Mouse (Mus musculus): Measurements from ENCODE around the gene Rnaseh2c.
A peak's percentile ranks its signal among the peaks of the same experiment; 100 is the strongest.

The Rnaseh2c gene

DNA sequence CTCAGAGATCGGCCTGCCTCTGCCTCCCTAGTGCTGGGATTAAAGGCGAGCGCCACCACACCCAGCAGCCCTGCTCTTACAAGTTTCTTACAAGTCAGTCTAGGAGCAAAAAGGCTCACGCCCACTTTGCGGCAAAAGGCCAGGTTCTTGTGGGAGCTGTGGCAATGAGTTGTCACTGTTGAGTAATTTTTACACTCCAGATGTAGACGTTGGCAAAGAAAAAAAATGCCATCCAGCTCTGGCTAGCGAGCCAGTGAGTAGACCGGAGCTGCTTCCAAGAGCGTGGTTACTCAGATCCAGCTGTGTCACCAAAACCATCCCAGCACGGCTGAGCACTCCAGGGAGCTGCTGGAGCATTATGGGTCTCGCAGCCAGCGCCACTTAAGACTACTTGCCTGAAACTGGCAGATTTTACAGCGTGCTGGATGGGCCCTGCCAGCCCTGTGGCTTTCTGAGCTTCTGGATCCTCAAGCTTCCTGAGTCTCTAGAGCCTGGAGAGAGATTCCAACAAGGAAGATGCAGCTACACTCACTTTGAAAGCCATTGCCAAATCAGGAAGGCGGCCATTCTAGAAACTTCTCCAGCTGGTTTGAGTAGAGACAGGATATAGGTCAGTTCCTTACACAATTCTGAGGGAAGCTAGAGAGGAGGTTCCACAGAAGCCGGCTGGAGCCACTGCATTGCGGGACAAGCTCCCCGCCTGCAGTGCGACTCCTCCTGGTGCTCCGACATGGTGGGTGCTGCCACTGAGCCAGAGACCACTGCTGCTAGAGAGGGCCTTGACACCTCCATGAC is 29.1 kb upstream of the Rnaseh2c start:
- no peak for DNase-seq (ENCODE audit: extremely low read depth, low read depth)

- DNase-seq (ENCODE audit: extremely low read depth, low read depth), result no peak
Measured at GRCm38 (mm10) chr19:5575336-5575735, 26.3 kb upstream of the Rnaseh2c start.

GRCm38 (mm10) chr19:5579971-5580370 is 21.7 kb upstream of the Rnaseh2c start:
- DNase-seq (ENCODE audit: extremely low read depth, low read depth), result no peak

DNA sequence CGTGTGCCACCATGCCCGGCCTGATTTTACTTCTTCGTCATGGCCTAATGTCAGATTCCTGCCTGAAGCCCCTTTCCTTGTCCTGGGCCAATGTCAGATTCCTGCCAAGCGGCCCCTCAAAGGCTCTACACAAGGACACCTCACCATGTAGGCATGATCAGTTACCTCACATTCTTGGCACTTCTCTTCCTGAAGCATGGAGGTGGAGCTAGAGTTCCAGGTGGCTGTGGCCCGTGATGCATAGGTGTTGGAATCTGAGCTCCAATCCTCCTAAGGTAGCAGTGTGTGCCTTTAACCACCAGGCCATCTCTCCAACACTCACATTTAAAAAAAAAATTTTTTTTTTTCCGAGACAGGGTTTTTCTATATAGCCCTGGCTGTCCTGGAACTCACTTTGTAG is 20.9 kb upstream of the Rnaseh2c start:
- no peak for DNase-seq (ENCODE audit: extremely low read depth, low read depth)

GRCm38 (mm10) chr19:5581995-5582394 is 19.7 kb upstream of the Rnaseh2c start:
- DNase-seq (ENCODE audit: extremely low read depth, low read depth), result no peak

GRCm38 (mm10) chr19:5589159-5589558 is 12.5 kb upstream of the Rnaseh2c start:
- no peak for DNase-seq (ENCODE audit: extremely low read depth, low read depth)

GRCm38 (mm10) chr19:5591888-5592287 is 9.8 kb upstream of the Rnaseh2c start:
- DNase-seq (ENCODE audit: extremely low read depth, low read depth), result no peak

DNA sequence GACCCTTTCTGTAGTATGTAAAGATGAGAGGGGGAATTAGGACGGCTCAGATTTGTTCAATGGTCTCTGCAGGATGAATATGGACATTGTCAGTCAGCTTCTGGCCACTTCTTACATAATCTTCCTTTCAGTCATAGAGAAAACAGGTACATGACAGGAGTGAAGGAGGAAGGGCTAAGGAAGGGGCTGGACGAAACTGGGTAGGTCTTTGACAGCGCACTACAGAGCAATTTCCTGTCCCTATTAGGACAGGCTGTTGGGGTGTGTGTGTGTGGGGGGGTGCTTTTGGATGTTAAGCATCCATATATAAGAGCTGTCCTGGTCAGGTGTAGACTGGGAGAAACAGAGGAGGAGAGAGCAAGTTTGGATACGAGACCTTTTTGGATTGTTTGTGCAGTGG is 2.4 kb upstream of the Rnaseh2c start:
- DNase-seq (ENCODE audit: extremely low read depth, low read depth), result no peak

DNA sequence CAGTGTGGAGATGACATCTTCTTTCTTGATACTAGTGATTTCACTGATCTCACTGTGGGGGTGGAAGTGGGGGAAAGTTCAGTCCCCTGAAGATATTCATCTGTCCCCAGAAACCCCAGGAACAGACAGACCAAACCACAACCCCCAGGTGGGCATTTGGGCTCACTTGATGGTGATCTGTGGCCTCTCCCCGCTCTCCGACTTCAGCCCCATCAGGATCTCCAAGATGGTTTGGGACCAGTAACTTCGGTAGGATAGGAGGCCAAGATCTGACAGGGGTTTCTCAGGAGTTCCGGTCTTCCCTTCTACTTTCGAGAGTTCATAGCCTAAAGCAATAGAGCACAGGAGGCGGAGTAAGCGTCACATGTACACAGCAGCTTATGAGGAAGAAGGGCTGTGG is 2.0 kb downstream of the Rnaseh2c start:
- DNase-seq (ENCODE audit: extremely low read depth, low read depth), result no peak

DNA sequence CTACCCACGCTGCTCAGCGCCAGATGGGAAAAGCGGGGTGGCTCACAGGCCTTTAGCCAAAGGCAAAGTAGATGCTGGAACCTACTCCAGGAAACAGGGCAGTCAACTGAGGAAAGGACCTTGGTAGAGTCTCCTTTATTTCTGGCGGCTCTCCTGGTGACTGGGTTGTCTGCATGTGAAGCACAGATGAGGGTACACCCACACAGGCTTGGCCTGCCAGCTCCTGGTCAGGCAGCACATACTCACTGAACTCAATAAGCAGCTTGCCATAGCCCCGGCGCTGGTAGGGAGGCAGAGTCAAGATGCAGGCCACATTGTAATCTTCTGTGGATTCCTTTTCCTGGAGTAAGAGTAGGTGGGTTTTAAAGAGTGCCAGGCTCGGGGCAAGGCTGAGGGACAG is 3.5 kb downstream of the Rnaseh2c start:
- DNase-seq (ENCODE audit: extremely low read depth, low read depth), result no peak

- no peak for DNase-seq (ENCODE audit: extremely low read depth, low read depth)
Measured at GRCm38 (mm10) chr19:5606196-5606595, 4.5 kb downstream of the Rnaseh2c start.

- no peak for DNase-seq (ENCODE audit: extremely low read depth, low read depth)
Measured at GRCm38 (mm10) chr19:5607705-5608410, 6.2 kb downstream of the Rnaseh2c start.

- no peak for DNase-seq (ENCODE audit: extremely low read depth, low read depth)
Measured at GRCm38 (mm10) chr19:5608707-5609106, 7.0 kb downstream of the Rnaseh2c start.

DNA sequence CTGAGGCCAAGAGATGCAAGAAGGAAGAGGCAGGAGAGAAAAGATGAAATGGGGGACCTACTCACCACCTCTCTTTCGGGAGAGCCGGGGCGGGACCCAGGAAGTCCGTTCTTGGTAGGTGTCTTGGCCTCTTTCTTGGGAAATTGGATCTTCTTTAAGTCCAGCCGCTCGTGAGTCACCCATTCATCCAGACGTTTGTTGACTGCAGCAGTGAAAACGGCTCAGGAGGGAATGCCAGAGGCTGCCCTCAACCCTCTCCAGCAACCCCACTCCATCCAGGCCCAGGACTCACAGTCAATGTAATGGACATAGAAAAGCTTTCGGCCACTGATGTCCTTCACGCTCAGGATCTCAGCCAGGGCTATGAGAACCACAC is 7.5 kb downstream of the Rnaseh2c start:
- no peak for DNase-seq (ENCODE audit: extremely low read depth, low read depth)

DNA sequence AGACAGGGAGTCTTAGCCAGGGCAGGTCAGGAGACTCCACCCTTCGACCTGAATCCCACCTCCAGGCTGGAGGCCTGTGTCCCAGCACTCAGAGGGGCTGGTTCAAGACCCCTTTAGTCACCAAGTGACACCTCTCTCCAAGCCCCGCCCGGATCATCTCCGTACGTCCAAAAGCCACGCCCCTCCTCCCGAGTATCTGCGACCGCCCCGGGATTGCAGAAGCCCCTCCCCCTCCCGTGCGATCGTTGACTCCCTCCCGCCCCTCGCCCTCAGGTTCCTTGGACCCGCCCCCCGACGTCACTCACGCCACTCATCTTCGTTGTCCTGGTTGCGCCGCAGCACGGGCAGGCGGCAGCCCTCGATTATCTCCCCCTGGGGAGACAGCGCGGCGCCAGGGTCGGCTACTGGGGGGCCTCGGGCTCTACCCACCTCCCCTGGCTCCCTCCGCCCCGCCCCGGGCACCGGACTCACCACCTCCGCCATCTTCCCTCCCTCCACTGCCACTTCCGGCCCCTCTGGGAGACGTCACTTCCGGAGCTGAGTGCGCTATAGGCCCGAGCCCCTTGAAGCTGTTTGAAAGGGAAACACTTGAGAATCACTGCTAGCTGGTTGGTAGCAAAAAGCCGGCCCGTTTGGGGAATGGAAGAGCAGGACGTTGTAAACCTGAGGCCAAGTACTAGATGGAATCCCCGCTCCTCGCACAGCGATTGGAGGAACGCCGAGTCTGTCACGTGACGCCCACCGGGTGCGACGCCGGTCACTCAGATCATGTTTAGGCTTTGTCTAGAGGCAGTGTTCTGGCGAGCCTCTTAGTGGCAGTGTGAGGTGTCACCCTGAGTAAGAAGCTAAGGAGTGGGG is 8.1 kb downstream of the Rnaseh2c start, which contains the start of gene Kat5:
Kat5 (minus strand) TSS at position 691 of the 858 bp plus-strand sequence.
- DNase-seq (ENCODE audit: extremely low read depth, low read depth), result peak; percentile 70

GRCm38 (mm10) chr19:5611973-5612372 is 10.3 kb downstream of the Rnaseh2c start:
- DNase-seq (ENCODE audit: extremely low read depth, low read depth), result no peak

- peak; percentile 88 for DNase-seq (ENCODE audit: extremely low read depth, low read depth)
Measured at GRCm38 (mm10) chr19:5612762-5613411, 11.2 kb downstream of the Rnaseh2c start.

DNA sequence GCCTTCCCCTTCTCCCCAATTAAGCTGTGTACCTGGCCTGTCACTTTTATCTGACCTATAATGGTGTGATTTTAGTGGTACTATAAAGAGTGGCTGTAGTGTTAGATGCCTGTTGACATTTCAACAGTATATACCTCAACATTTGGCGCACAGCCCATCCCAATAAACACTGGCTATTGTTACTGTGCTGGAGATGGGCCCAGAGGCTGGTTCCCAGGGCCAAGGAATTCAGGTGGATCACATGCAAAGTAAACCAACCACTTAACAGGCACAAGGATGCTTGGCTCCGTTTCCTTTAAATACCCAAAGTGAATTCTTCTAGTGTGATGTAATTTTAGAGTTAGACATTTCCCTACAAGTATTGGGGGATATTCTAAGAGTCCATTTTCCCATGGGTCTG is 13.3 kb downstream of the Rnaseh2c start:
- no peak for DNase-seq (ENCODE audit: extremely low read depth, low read depth)

DNA sequence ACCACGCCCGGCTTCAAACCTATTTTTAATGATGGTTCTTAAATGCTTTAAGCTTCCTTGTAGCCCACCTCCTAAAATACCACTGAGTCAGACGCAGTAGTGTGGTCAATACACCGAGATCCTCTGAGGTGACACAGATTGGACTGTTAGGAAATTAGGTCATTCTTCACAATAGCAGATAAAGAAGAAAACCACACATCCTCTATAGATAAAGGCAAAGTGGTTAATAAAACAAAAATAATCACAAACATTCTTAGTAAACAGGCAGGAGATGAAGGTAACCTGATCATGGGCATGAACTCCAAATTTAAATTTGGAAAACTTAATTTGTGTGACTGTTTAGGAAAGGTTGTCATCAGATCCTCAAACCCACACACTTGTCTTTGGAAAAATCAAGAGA is 18.3 kb downstream of the Rnaseh2c start:
- DNase-seq (ENCODE audit: extremely low read depth, low read depth), result no peak

GRCm38 (mm10) chr19:5621884-5622283 is 20.2 kb downstream of the Rnaseh2c start:
- no peak for DNase-seq (ENCODE audit: extremely low read depth, low read depth)

GRCm38 (mm10) chr19:5625311-5625710 is 23.6 kb downstream of the Rnaseh2c start:
- DNase-seq (ENCODE audit: extremely low read depth, low read depth), result no peak
